Mouse (Mus musculus): ENCODE data around the gene Rpl38.

GRCm38 (mm10) chr11:114626071-114626690 is 42.1 kb upstream of the Rpl38 start:
- TF ChIP-seq GATA1 (IDR thresholded peaks at IDR 0.05; ENCODE audit: borderline replicate concordance, low read length) (no peak), FLI1 (IDR thresholded peaks at IDR 0.05; ENCODE audit: low read length) (no peak)

All from megakaryocyte, embryonic 14.5 days (primary cell).